Mouse (Mus musculus): ENCODE results near the gene Park7. TPM values are rescaled to one million over a fixed set of nuclear protein-coding genes. Genes with fewer than 3 reads are reported as not detected.

Park7 gene
- total and polyA plus RNA-seq, 3 experiments: 337 to 555 (median 495) TPM

GRCm38 (mm10) chr4:150921206-150921605 is 7.0 kb upstream of the Park7 start:
- peaks cover 3% of the 10 kb centered on the region for H3K9me3 ChIP-seq (replicated peaks; ENCODE audit: low read length)
- DNase-seq (ENCODE audit: extremely low read depth): no peak
- no peak overlapping the region for H3K27ac ChIP-seq (ENCODE audit: insufficient read depth, low read depth)
- H3K4me3 ChIP-seq (replicated peaks in 1 of 3; ENCODE audit: low read depth in 2 of 3, low read length in 2 of 3, poor library complexity in 1 of 3): no peak overlapping the region
- dilution Hi-C loops (cut with MboI; ENCODE audit: extremely low pct_ligation_motif_present, extremely low pct_unique_long_range_greater_than_20kb, low sequenced_read_pairs) (no loop called here), in situ Hi-C loops (cut with MboI; ENCODE audit: low pct_ligation_motif_present, low pct_unique_long_range_greater_than_20kb, low sequenced_read_pairs) (no loop called here)
- no peak overlapping the region for H3K4me2 ChIP-seq (ENCODE audit: insufficient read depth, low read depth, poor library complexity, severe bottlenecking)
- H3K79me2 ChIP-seq (replicated peaks; ENCODE audit: control insufficient read depth, extremely low read depth, insufficient read depth, poor library complexity, severe bottlenecking): no peaks in the 10 kb centered on the region
- H3K9ac ChIP-seq (ENCODE audit: insufficient read depth, low read depth): no peak overlapping the region
- H3K36me3 ChIP-seq (replicated peaks in 1 of 2; ENCODE audit: control insufficient read depth in 1 of 2, insufficient read depth in 1 of 2, low read length in 1 of 2): no peaks in the 10 kb centered on the region
- TF ChIP-seq JUN (IDR thresholded peaks at IDR 0.05; ENCODE audit: insufficient read depth, low read depth, low read length): no peak
- TF ChIP-seq MAFK (IDR thresholded peaks at IDR 0.05; ENCODE audit: insufficient replicate concordance, low read length): no peak
- TF ChIP-seq JUND (conservative IDR thresholded peaks at IDR 0.05; ENCODE audit: low read depth, low read length): no peak
- TF ChIP-seq ZC3H11A (IDR thresholded peaks at IDR 0.05; ENCODE audit: low read depth, low read length): no peak
- TF ChIP-seq CTCF (conservative IDR thresholded peaks at IDR 0.05 in 1 of 2, IDR thresholded peaks at IDR 0.05 in 1 of 2; ENCODE audit: low read depth in 2 of 2, low read length in 2 of 2): no peak
- no peak for TF ChIP-seq USF1 (IDR thresholded peaks at IDR 0.05; ENCODE audit: low read depth, low read length)
- TF ChIP-seq POLR2A (IDR thresholded peaks at IDR 0.05; ENCODE audit: low read depth, low read length): no peak
- TF ChIP-seq ELF1 (IDR thresholded peaks at IDR 0.05; ENCODE audit: low read depth, low read length): no peak
- TF ChIP-seq UBTF (IDR thresholded peaks at IDR 0.05; ENCODE audit: low read depth, low read length): no peak
- no peak for TF ChIP-seq ZNF384 (IDR thresholded peaks at IDR 0.05; ENCODE audit: low read depth, low read length)
- TF ChIP-seq NRF1 (IDR thresholded peaks at IDR 0.05; ENCODE audit: low read depth, low read length): no peak
- TF ChIP-seq ZMIZ1 (IDR thresholded peaks at IDR 0.05; ENCODE audit: low read depth, low read length): no peak
- TF ChIP-seq RAD21 (IDR thresholded peaks at IDR 0.05; ENCODE audit: low read depth, low read length): no peak
- H3K27me3 ChIP-seq (replicated peaks): peaks cover 2% of the 10 kb centered on the region
- peaks cover 7 to 8% of the 10 kb centered on the region in 2 experiments for H3K4me1 ChIP-seq (ENCODE audit: control insufficient read depth in 1 of 2, insufficient read depth in 2 of 2)

DNA sequence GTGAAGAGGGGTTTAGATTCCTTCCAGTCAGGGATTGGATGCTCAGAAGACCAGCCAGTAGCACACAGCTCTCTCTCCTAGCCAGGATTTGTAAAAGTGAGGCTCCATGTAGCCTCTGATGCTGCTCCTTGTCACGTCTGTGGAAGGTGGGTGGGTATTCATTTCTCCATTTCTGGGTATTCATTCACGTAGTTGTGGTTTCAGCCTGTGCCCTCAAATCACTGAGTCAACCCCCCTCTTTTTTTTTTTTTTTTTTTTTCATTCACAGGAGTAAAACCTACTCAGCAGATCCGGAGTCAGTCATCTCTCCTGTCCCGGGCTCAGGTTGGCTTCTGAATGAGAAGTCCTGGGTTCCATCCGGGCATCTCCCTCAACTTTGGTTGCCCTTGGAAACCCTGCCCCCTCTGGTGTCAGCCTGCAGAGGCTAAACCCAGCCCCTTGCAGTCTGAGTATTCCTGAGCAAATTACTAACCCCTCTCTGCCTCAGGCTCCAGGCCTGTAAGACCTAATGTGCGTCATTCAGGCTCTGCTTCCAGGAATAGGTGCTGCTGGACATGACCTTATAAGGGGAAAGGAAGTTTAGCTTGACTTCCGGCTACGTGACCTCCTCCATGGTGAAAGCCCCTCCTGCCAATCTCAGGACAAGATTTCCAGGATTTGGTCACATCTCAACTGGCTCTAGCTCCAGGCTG is 3.2 kb upstream of the Park7 start:
- Histone ChIP-seq H3K4me1 (ENCODE audit: control insufficient read depth in 1 of 2, insufficient read depth in 2 of 2) (peaks cover 13 to 25% of the 10 kb centered on the region in 2 experiments), H3K4me2 (ENCODE audit: insufficient read depth, low read depth, poor library complexity, severe bottlenecking) (no peak overlapping the region), H3K27me3 (replicated peaks) (peaks cover 2% of the 10 kb centered on the region), H3K4me3 (replicated peaks in 1 of 3; ENCODE audit: low read depth in 2 of 3, low read length in 2 of 3, poor library complexity in 1 of 3) (no peak overlapping the region), H3K79me2 (replicated peaks; ENCODE audit: control insufficient read depth, extremely low read depth, insufficient read depth, poor library complexity, severe bottlenecking) (no peaks in the 10 kb centered on the region), H3K27ac (ENCODE audit: insufficient read depth, low read depth) (no peak overlapping the region), H3K9ac (ENCODE audit: insufficient read depth, low read depth) (no peak overlapping the region), H3K36me3 (replicated peaks in 1 of 2; ENCODE audit: control insufficient read depth in 1 of 2, insufficient read depth in 1 of 2, low read length in 1 of 2) (peaks cover 0 to 3% of the 10 kb centered on the region in 2 experiments), H3K9me3 (replicated peaks; ENCODE audit: low read length) (peaks cover 3% of the 10 kb centered on the region)
- no peak for DNase-seq (ENCODE audit: extremely low read depth)
- in situ Hi-C loops (cut with MboI; ENCODE audit: low pct_ligation_motif_present, low pct_unique_long_range_greater_than_20kb, low sequenced_read_pairs) (no loop called here), dilution Hi-C loops (cut with MboI; ENCODE audit: extremely low pct_ligation_motif_present, extremely low pct_unique_long_range_greater_than_20kb, low sequenced_read_pairs) (no loop called here)
- TF ChIP-seq MAZ (IDR thresholded peaks at IDR 0.05; ENCODE audit: low read depth, low read length) (no peak), ELF1 (IDR thresholded peaks at IDR 0.05; ENCODE audit: low read depth, low read length) (no peak), HCFC1 (IDR thresholded peaks at IDR 0.05; ENCODE audit: low read depth, low read length) (no peak), JUN (IDR thresholded peaks at IDR 0.05; ENCODE audit: insufficient read depth, low read depth, low read length) (no peak), CHD2 (IDR thresholded peaks at IDR 0.05; ENCODE audit: low read length) (no peak), ZMIZ1 (IDR thresholded peaks at IDR 0.05; ENCODE audit: low read depth, low read length) (no peak), MEF2A (IDR thresholded peaks at IDR 0.05; ENCODE audit: borderline replicate concordance, low read depth, low read length) (no peak), MYC (IDR thresholded peaks at IDR 0.05; ENCODE audit: low read depth, low read length) (no peak), ETS1 (conservative IDR thresholded peaks at IDR 0.05; ENCODE audit: low read depth, low read length) (no peak), KAT2A (IDR thresholded peaks at IDR 0.05; ENCODE audit: insufficient replicate concordance, low read length) (no peak), UBTF (IDR thresholded peaks at IDR 0.05; ENCODE audit: low read depth, low read length) (no peak)

Data from CH12.LX (cell line).